Mouse (Mus musculus) large intestine, adult 2 months (tissue): ENCODE data around the gene Olfr651. TPM values are rescaled to one million over a fixed set of nuclear protein-coding genes. Genes with fewer than 3 reads are reported as not detected.
"Not testable (repeated sequence)": the region's sequence is repeated elsewhere in the genome, so short reads cannot be mapped to it uniquely, and the experiment has no call there.

Experiments
- DNase-seq: peaks from one replicate; pipeline ENCODE4 v3.0.0-alpha.2; 2012; ENCODE audit warnings: low read depth, low spot score
- WGBS: fragments of 180-500 bp; shearing (Covaris S2); methylation state at CpG from one replicate; pipeline ENCODE4 v1.1.7; 2018; 5-methylcytosine and 5-hydroxymethylcytosine counted together
- polyA plus RNA-seq: library from polyadenylated mRNA; depleted of rRNA; stranded (reverse); fragments of >200 nt; gene quantifications from 2 replicates; pipeline ENCODE4 v1.2.3, GENCODE M21; 2012; rRNA removed

Olfr651 gene
- polyA plus RNA-seq = not detected in 2 replicates

DNA sequence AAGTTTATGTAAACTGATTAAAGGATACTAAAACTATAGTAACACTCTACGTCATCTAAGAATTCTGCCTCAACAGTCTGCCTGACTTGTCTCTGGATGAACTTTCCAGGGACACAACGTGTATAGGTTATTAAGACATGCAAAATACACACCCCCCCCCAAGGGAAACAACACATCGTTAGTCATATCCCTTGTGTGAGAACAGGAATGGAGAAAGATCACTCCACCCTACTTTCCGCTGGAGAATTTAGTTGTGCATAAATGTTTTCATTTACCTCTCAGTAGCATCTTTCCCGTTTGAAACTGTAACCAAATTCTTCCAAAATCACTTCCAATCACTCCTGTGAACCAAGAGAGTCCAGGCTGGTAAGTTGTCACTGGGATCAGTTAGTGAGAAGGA is at the start of gene Olfr651:
Gene Olfr651 (plus strand): TSS at position 301 of the 400 bp plus-strand sequence.
- no peak for DNase-seq

GRCm38 (mm10) chr7:104501186-104501585 is 48.7 kb upstream of the Olfr651 start:
- WGBS = 47% methylated on average over 6 of the region's 6 CpGs
- not testable (repeated sequence) for DNase-seq

More for the DNA sequence above, at the start of gene Olfr651:
- 76% methylated on average over 5 of the region's 5 CpGs for WGBS

DNA sequence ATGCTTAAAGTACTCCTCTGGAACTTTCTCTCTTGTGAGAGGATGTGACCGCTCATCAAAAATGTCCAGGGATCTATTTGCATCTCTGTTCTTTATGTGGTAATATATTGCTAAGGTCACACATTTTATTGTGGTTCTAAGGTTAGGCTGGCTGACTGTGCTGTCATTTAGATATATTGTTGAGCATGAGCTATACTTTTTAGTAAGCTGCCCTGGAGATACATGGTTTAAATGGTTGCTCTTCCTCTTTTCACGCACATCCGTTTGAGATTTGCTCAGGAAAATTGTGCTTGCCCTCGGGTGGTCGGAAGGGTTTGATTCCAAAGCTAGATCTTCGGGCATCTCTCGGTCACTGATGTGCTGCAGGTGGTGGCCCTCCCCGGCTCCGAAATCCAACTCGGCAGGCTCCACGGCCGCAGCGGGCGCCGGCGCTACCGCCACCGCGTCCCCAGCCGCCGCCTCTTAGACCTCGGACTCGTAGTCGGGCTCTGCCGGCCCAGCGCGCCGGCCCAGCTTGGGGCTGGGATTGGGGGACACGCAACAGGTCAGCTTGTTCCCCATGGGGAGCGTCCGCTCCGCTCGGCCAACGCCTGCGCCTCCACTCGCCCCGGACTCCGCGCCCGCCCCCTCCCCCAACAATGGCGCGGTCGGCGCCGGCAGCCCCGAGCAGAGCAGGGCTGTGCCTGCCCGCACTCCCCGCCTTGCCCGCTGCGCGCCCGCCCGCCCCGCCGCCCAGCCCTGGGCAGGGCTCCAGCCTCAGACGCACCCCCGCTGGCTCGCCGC is 48.2 kb upstream of the Olfr651 start:
- DNase-seq = no peak
- 5% methylated on average over 59 of the region's 59 CpGs for WGBS

- DNase-seq = not testable (repeated sequence)
These were observed 42.4 kb upstream of the Olfr651 start, which contains the start of gene Trim30d for GRCm38 (mm10) chr7:104507421-104508065. Gene Trim30d, minus strand, starts transcription at chr7:104507849.

GRCm38 (mm10) chr7:104552700-104553099 is 2.8 kb downstream of the Olfr651 start:
- WGBS = 61% methylated on average over 1 of the region's 1 CpGs
- peak; percentile 24 for DNase-seq

- no peak for DNase-seq
These were observed 10.7 kb downstream of the Olfr651 start, which contains the start of gene Olfr652 for GRCm38 (mm10) chr7:104560601-104561000. Gene Olfr652, plus strand, starts transcription at chr7:104560901.

DNA sequence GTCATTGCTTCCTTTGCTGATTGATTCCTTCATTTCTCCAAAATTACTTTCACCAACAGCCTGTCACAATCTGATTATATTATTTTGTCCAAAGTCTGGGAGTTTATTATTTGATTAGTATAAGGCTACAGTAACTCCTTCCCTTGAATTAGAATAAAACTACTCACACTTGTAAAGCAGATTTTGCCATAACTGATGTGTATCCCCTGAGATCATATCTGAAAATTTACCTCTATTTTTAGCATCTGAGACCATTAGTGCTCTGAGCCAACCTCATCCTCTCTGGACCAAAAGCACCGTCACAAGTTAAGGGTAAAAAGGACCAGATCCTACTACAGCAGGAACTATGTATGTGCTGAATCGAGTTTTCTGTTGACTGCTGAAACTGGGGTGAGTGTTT is 27.1 kb downstream of the Olfr651 start, which contains the start of gene Olfr653:
Gene Olfr653 (plus strand): TSS at position 301 of the 400 bp plus-strand sequence.
- 51% methylated on average over 2 of the region's 2 CpGs for WGBS
- no peak for DNase-seq

GRCm38 (mm10) chr7:104580846-104581245 is 30.9 kb downstream of the Olfr651 start:
- DNase-seq = peak; percentile 70
- 47% methylated on average over 4 of the region's 4 CpGs for WGBS

DNA sequence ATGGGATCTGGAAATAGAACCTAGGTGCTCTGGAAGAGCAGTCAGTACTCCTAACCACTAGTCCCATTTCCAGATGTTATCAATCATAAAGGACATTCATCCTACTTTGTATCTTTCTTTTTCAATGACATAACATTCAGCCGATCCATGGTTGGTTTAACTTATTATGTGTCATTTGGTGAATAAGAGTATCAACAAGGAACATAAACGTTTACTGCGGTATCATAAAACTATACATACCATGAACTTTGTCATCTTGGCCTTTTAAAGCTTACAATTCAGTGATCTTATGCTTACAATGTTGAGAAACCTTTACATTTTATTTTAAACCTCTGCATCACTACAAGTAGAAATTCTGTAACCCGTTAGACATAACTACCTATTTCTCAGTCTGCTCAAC is 31.5 kb downstream of the Olfr651 start:
- 27% methylated on average over 4 of the region's 4 CpGs for WGBS
- peak; percentile 67 for DNase-seq

DNA sequence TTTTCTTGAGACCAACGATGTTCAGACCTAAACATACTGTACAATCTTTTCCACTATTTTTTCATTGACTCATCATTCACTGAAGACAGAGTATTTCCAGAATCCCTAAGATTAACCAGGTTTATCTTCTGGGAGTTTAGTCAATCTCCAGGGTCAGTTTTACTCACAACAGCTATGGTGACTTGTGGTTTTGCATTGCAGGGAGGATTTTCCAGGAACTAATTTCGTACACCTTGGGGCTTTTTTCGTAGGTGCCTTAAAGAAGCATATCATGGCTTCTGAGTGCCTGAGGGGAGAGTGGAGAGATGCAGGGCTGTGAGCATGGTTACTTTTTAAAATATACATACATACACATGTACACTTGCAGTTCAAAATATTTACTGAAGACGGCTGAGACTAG is 36.8 kb downstream of the Olfr651 start, which contains the start of gene Olfr654:
Gene Olfr654 (plus strand): TSS at position 301 of the 400 bp plus-strand sequence.
- 76% methylated on average over 4 of the region's 4 CpGs for WGBS

DNA sequence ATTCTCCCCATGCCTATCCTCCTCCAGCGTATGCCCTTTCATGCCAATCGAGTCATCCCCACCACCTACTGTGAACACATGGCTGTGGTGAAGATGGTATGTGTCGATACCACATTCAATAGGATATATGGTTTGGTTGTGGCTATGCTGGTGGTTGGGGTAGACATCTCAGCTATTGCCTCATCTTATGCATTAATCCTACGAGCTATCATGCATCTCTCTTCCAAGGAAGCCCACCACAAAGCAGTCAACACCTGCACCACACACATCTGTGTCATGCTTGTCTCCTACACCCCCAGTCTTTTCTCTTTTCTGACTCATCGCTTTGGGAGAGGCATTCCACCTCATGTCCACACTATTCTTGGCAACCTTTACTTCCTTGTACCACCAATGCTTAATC is 38.3 kb downstream of the Olfr651 start:
- no peak for DNase-seq
- WGBS = 87% methylated on average over 5 of the region's 5 CpGs

More for the DNA sequence above, 36.8 kb downstream of the Olfr651 start, which contains the start of gene Olfr654:
- DNase-seq = no peak

GRCm38 (mm10) chr7:104601679-104602078 is 51.7 kb downstream of the Olfr651 start, which contains the start of gene Olfr655:
Gene Olfr655, minus strand, starts transcription at chr7:104601779.
- no peak for DNase-seq
- WGBS = 87% methylated on average over 2 of the region's 2 CpGs

- peak; percentile 52 for DNase-seq
- 10% methylated on average over 3 of the region's 3 CpGs for WGBS
These were observed 53.2 kb downstream of the Olfr651 start for GRCm38 (mm10) chr7:104603173-104603572.

Other genes with a start within 250 kb of the Olfr651 start
- 5.3 and 8.3 TPM in 2 replicates for gene Trim12a, start 234.7 kb upstream of the Olfr651 start, polyA plus RNA-seq
- 2.5 and 3.6 TPM in 2 replicates for gene Trim34b, start 220.7 kb upstream of the Olfr651 start, polyA plus RNA-seq
- gene Trim12c, start 196.8 kb upstream of the Olfr651 start, polyA plus RNA-seq = 4.2 and 5.8 TPM in 2 replicates
- gene Trim30b, start 180.2 kb upstream of the Olfr651 start, polyA plus RNA-seq = 0.12 and 0.17 TPM in 2 replicates
- gene Trim30c, start 149.3 kb upstream of the Olfr651 start, polyA plus RNA-seq = not detected in 2 replicates
- 2.2 and 3.3 TPM in 2 replicates for gene Trim30a, start 84.9 kb upstream of the Olfr651 start, polyA plus RNA-seq
- gene Trim30d, start 42.3 kb upstream of the Olfr651 start, polyA plus RNA-seq = 4.5 and 12.5 TPM in 2 replicates
- gene Olfr652, start 10.8 kb downstream of the Olfr651 start, polyA plus RNA-seq = not detected in 2 replicates
- gene Olfr653, start 27.2 kb downstream of the Olfr651 start, polyA plus RNA-seq = not detected in 2 replicates
- gene Olfr654, start 36.9 kb downstream of the Olfr651 start, polyA plus RNA-seq = not detected in 2 replicates
- gene Olfr655, start 51.6 kb downstream of the Olfr651 start, polyA plus RNA-seq = not detected in 2 replicates
- not detected in 2 replicates for gene Olfr656, start 63.8 kb downstream of the Olfr651 start, polyA plus RNA-seq
- not detected in 2 replicates for gene Olfr657, start 74.7 kb downstream of the Olfr651 start, polyA plus RNA-seq
- gene Olfr658, start 97.2 kb downstream of the Olfr651 start, polyA plus RNA-seq = not detected in 2 replicates
- not detected in 2 replicates for gene Olfr659, start 116.6 kb downstream of the Olfr651 start, polyA plus RNA-seq
- gene Olfr661, start 136.4 kb downstream of the Olfr651 start, polyA plus RNA-seq = not detected in 2 replicates
- not detected in 2 replicates for gene Usp17le, start 227.3 kb downstream of the Olfr651 start, polyA plus RNA-seq